Mouse (Mus musculus) embryonic fibroblast, embryonic 13.5 days (primary cell): Measurements from ENCODE around the gene Pan3.

Experiments
- CTCF ChIP-seq: IDR thresholded peaks from 2 replicates; pipeline ENCODE4 v1.5.1; 2011; ENCODE audit warnings: mild to moderate bottlenecking, control low read depth, low read length, moderate library complexity, borderline replicate concordance; ENCODE audit not compliant: insufficient read depth
- POLR2A ChIP-seq: IDR thresholded peaks from 2 replicates; pipeline ENCODE4 v1.6.1; 2011; ENCODE audit warnings: low read depth, mild to moderate bottlenecking, control low read depth, low read length, moderate library complexity

DNA sequence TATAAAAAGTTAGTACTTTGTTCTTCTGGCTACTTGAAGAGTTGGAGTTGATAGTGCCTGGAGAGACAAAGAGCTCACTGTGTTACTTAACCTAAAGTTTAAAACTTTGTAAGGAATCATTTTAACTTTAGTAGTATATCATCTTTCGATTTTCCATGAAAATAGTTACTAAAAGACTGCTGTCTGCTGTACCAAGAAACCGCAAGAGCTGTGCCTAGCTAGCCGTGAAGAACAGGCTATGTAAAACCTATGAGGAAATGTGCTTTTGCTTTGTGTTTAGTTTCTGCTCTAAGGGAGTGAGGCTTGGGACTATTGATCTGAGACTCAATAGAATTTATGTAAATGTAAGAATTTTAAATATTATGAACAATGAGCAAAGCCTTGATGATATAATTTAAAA lies 43.9 kb downstream of the Pan3 start:
- no peak for TF ChIP-seq CTCF
- no peak for TF ChIP-seq POLR2A
